Mouse (Mus musculus) lung, adult 2 months (tissue): ENCODE measurements at regions not wholly inside any gene's neighbourhood (a gene's known extent, or its start where the extent isn't known, plus 50 kb on each side); places are given as distances from the start of the nearest gene placed in this dataset.

Experiments used
- DNase-seq: peaks from one replicate; pipeline ENCODE4 v3.0.0; 2022
- H3K4me1 ChIP-seq: fragments of 200-500 bp; 2 replicates; pipeline ENCODE4 v1.6.1; 2011; ENCODE audit warnings: low read length; ENCODE audit not compliant: control insufficient read depth, insufficient read depth
- H3K4me3 ChIP-seq: fragments of 200-500 bp; replicated peaks from 2 replicates; pipeline ENCODE3; 2011; ENCODE audit warnings: low read depth, mild to moderate bottlenecking, control low read depth, low read length; ENCODE audit errors: extremely low read depth
- CTCF ChIP-seq: fragments of 200-500 bp; IDR thresholded peaks from 2 replicates; pipeline ENCODE4 v1.5.1; 2011; ENCODE audit warnings: mild to moderate bottlenecking, low read length, control low read depth; ENCODE audit not compliant: insufficient read depth
- POLR2A ChIP-seq: fragments of 200-500 bp; IDR thresholded peaks from 2 replicates; pipeline ENCODE4 v1.6.1; 2011; ENCODE audit warnings: low read depth, mild to moderate bottlenecking, control low read depth, low read length, borderline replicate concordance; ENCODE audit errors: extremely low read depth
- WGBS: fragments of 180-500 bp; shearing (Covaris S2); methylation state at CpG from one replicate; pipeline ENCODE4 v1.1.7; 2018; 5-methylcytosine and 5-hydroxymethylcytosine counted together

GRCm38 (mm10) chr11:117056958-117057357 lies 58.0 kb upstream of the Sec14l1 start:
- Histone ChIP-seq H3K4me3 (no peak overlapping the region), H3K4me1 (no peaks in the 10 kb centered on the region)
- peak; percentile 46 for DNase-seq
- TF ChIP-seq POLR2A (no peak), CTCF (peak; percentile 47)
- 14% methylated on average over 9 of the region's 9 CpGs for WGBS

- WGBS, result 28% methylated on average over 7 of the region's 7 CpGs
- Histone ChIP-seq H3K4me1 (no peaks in the 10 kb centered on the region), H3K4me3 (no peak overlapping the region)
- TF ChIP-seq POLR2A, result no peak
- TF ChIP-seq CTCF, result peak; percentile 57
- DNase-seq, result no peak
Measured at GRCm38 (mm10) chr11:117057451-117057850, 57.5 kb upstream of the Sec14l1 start.

GRCm38 (mm10) chr11:117059120-117059519 lies 55.8 kb upstream of the Sec14l1 start:
- H3K4me1 ChIP-seq, result no peaks in the 10 kb centered on the region
- WGBS, result 44% methylated on average over 8 of the region's 8 CpGs
- no peak for TF ChIP-seq CTCF
- TF ChIP-seq POLR2A, result no peak
- DNase-seq, result no peak
- H3K4me3 ChIP-seq, result no peak overlapping the region

- WGBS, result 18% methylated on average over 19 of the region's 19 CpGs
- no peak overlapping the region for H3K4me3 ChIP-seq
- TF ChIP-seq CTCF (no peak), POLR2A (no peak)
- no peak for DNase-seq
- H3K4me1 ChIP-seq, result no peaks in the 10 kb centered on the region
Measured at GRCm38 (mm10) chr11:117059981-117060705, 54.8 kb upstream of the Sec14l1 start.

GRCm38 (mm10) chr11:117060706-117061337 lies 54.1 kb upstream of the Sec14l1 start:
- WGBS, result 37% methylated on average over 9 of the region's 9 CpGs
- no peak for TF ChIP-seq POLR2A
- H3K4me1 ChIP-seq, result no peaks in the 10 kb centered on the region
- no peak overlapping the region for H3K4me3 ChIP-seq
- DNase-seq, result no peak

- Histone ChIP-seq H3K4me1 (no peaks in the 10 kb centered on the region), H3K4me3 (no peak overlapping the region)
- DNase-seq, result no peak
- WGBS, result 43% methylated on average over 14 of the region's 14 CpGs
- no peak for TF ChIP-seq CTCF
- no peak for TF ChIP-seq POLR2A
Measured at GRCm38 (mm10) chr11:117062772-117063499, 52.0 kb upstream of the Sec14l1 start.
